Mouse (Mus musculus): ENCODE data around the gene Ttc29. TPM values are rescaled to one million over a fixed set of nuclear protein-coding genes. Genes with fewer than 3 reads are reported as not detected.

The Ttc29 gene
- total RNA-seq, 4 experiments from 2014 or later = not detected

GRCm38 (mm10) chr8:78278598-78278997, 65.5 kb downstream of the Ttc29 start:
- no peak for DNase-seq (ENCODE audit: low spot score in 2 of 2)

DNA sequence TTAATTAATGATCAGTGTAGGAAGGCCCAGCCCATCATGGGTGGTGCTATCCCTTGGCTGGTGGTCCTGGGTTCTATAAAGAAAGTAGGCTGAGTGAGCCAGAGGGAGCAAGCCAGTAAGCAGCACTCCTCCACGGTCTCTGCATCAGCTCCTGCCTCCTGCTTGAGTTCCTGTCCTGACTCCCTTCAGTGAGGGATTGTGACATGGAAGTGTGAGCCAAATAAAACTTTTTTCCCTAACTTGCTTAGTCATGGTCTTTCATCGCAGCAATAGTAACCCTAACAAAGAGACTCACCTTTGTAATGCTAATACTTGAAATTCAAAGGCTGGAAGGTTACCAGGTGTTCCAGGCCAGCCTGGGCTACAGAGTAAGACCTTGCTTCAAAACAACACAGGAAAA, 71.7 kb downstream of the Ttc29 start:
- no peak for DNase-seq (ENCODE audit: low spot score in 2 of 2)

DNA sequence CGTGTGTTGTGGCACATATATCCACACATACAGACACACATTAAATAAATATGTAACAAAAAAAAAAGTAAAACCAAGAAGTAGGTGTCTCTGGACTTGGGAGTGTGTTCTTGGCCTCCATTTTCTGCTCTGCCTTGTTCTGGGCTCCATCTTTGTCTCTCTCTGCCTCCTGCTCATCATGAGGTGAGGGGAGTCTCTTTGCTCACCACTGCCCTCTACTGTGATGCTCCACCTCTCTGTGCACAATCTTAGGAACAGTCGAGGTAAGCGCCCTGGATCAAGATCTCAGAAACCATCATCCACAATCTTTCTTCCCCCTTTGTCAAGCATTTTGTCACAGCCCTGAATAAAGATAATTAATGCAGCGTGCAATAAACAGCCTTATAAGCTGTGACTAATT, 72.3 kb downstream of the Ttc29 start:
- DNase-seq (ENCODE audit: low spot score in 2 of 2) = no peak

GRCm38 (mm10) chr8:78289374-78289971, 76.4 kb downstream of the Ttc29 start:
- no peak for DNase-seq (ENCODE audit: low spot score in 2 of 2)

DNA sequence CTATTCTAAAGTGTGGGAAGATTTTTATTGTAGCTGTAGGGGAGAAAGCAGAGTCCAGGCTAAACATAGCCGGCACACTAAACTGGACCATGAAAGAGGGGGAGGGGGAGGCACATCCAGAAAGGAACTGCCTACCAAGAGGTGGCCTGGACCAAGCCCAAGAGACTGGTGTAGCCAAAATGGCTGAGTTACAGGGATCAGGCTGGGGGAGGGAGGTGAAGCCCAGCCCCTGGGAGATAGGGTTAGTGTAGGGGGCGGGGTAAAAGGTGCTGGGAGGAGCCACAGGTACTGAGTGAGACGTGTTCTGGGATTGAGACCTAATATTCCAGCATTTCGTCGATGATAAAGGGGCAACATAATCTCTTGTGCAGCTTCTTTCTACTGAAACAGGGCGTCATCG, 77.2 kb downstream of the Ttc29 start:
- DNase-seq (ENCODE audit: low spot score in 2 of 2) = peak in 1 of 2 experiments; percentile 13

- DNase-seq (ENCODE audit: low spot score in 2 of 2) = no peak
Observed at GRCm38 (mm10) chr8:78295494-78295893, 82.4 kb downstream of the Ttc29 start.

- DNase-seq (ENCODE audit: low spot score in 2 of 2) = no peak
Observed at GRCm38 (mm10) chr8:78303579-78303978, 90.5 kb downstream of the Ttc29 start.

GRCm38 (mm10) chr8:78306604-78307003, 93.5 kb downstream of the Ttc29 start:
- DNase-seq (ENCODE audit: low spot score in 2 of 2) = no peak

DNA sequence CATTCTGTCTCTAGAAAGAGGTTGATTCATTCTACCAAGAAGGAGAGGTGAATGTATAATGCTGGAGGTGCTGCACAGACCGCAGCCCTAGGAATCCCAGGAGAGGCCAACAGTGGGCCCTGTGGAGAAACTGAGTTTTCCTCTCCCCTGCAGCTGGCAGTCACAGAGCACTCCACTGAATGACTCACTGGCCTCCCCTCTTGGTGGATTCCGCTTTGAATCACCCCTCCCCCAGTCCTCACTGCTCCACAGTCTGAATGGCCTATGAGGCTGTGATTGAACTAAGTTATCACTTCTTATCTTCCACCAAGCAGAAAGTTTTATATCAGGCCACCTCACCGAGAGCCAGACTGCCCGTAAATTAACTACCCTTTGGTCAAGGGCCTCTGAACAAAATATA, 94.0 kb downstream of the Ttc29 start:
- no peak for DNase-seq (ENCODE audit: low spot score in 2 of 2)

GRCm38 (mm10) chr8:78309539-78309938, 96.4 kb downstream of the Ttc29 start:
- no peak for DNase-seq (ENCODE audit: low spot score in 2 of 2)

GRCm38 (mm10) chr8:78315576-78315975, 102.5 kb downstream of the Ttc29 start:
- DNase-seq (ENCODE audit: low spot score in 2 of 2) = no peak

DNA sequence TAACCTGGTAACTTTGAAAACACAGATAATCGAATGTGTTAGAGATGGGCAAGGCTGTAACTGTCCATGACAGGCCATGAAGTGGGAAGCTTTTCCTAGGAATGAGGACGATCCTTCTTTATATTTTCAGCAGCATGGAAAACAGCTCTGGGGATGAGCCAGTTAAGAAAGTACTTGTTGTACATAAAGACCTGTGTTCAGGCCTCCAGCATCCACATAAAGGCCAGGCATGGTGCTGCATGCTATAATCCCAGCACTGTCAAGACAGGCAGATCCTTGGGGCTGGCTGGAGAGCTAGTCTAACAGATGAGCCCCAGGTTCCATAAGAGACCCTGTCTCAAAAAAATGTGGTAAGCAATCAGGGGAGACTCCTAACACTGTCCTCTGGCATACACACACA, 104.6 kb downstream of the Ttc29 start:
- DNase-seq (ENCODE audit: low spot score in 2 of 2) = no peak

GRCm38 (mm10) chr8:78323391-78323790, 110.3 kb downstream of the Ttc29 start:
- no peak for DNase-seq (ENCODE audit: low spot score in 2 of 2)

DNA sequence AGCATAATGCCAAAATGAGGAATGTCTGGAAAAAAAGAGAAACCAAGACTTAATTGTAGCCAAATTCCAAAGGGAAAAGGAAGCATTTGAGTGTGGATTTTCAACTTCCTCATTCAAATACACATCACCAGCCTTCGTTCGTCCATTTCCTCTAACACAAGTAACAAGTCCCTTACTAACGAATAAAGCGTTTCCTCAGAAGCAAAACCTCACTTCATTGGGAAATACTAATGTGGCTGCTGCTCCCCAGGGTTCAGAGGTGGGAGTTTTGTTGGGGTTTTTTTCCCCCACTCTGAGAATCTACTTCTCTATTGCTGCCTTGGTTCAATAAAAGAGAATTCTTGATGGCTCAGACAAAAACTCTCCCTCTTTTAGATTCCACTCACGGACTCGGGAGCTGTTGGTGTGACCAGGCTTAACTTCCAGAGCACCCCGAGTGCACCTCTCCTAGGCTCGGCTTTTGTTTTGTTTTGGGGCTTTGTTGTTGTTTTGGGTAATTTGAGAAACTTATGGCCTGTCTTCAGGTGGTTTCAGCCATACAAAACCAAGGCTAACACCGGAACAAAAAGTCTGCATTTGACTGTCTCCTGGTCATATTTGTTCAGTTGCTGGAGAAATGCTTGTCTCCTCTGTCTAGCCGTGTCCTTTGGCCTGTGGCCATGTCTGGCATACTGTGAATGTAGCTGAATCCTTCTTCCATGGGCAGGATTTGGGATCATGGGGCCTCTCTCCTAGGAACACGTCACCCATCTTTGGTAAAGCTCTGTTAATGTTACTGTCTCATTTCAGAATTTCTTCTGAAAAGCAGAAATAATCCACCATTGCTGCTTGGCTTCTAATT, 127.8 kb downstream of the Ttc29 start:
- DNase-seq (ENCODE audit: low spot score in 2 of 2) = no peak

DNA sequence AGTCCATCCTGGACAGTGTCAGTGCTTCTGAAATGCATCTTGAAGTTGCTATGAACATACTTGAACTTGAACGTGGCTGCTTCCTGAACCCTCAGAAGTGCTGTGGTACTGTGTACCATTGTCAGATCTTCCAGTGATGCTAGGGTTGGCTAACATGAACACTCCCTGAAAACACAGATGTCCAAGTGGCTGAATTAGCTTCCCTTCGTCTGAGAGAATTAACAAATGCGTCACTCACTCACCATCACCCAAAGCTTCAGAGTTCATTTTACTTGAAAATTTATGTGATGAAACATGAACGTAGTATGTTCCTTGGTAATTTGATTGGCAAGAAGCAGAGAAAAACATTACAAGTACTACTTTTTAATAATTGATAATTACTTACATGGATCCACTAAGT, 129.1 kb downstream of the Ttc29 start:
- DNase-seq (ENCODE audit: low spot score in 2 of 2) = no peak

DNA sequence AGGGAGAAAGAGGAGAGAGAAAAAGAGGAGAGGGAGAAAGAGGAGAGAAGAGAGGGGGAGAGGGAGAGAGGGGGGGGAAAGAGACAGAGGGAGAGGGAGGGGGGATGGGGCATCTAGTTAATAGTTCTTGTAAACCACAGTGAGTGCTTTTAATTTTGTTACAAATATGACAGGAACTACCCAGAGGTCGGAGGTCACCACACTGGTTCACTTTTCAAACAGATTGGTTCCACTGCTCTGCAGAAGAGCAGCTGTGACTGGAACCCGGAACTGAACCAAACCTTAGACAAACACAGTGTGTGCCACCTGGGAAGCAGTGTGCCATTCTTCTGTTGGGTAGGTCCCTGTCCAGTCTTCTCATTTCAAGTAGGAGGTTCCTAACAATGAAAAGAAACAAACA, 130.9 kb downstream of the Ttc29 start:
- DNase-seq (ENCODE audit: low spot score in 2 of 2) = no peak

DNA sequence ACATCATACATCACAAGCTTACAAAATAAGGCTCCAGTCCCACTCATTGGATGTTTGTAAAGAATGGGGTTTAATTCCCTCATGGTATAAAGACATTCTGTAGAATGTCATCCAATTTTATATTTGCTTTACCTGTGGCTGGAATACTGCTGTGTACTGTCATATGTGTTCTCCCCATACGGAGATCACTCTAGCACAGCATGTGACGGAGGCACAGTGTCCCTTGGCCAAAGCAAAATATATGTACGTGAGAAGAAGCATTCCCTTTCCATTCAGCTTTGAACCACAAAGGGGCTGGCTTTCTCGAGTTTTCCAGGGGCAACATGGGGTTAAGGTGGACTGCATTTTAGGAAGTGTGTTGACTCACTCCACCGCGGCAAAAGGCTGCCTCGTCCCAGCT, 132.6 kb downstream of the Ttc29 start:
- DNase-seq (ENCODE audit: low spot score in 2 of 2) = no peak

DNA sequence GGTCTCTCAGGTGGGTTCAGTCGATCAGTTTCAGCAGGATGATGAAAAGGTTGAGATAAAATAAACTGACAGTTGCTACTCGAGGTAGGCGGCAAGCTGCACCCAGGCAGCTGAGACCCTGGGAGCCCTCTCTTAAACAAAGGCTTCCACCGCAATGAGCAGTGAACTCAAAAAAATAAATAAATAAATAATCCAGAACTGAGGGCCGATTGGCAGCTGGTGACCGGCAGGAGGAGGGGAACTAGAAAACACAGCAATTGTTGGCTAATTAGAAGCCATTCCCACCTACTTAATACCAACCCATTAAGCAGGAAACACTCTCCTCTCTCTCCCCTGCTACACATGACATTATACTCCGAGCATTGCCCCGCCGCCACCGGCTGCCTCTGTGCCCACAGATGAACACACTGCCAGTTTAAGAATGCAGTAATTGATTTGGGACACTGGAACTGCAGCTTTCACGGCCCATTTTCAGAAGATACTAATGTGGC, 133.1 kb downstream of the Ttc29 start:
- no peak for DNase-seq (ENCODE audit: low spot score in 2 of 2)

GRCm38 (mm10) chr8:78353902-78354301, 140.8 kb downstream of the Ttc29 start:
- no peak for DNase-seq (ENCODE audit: low spot score in 2 of 2)

DNA sequence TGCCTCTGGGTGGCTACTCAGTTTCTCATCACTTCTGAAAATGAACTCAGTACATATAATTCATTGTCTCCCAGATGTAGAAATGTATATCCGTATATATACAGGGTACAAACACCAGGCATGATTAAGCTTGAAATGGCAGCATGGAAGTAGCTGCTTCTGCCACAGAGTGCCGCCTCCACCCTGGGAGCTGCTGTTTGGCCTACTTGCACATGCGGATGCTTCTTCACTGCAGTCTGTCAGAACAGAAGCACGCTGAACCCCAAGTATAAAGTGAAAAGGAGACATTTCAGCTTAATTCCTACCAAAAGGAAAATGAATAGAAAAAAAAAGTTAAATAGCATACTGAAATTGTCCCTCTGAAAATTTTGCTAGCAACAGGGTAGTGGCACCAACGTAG, 141.7 kb downstream of the Ttc29 start:
- DNase-seq (ENCODE audit: low spot score in 2 of 2) = no peak

DNA sequence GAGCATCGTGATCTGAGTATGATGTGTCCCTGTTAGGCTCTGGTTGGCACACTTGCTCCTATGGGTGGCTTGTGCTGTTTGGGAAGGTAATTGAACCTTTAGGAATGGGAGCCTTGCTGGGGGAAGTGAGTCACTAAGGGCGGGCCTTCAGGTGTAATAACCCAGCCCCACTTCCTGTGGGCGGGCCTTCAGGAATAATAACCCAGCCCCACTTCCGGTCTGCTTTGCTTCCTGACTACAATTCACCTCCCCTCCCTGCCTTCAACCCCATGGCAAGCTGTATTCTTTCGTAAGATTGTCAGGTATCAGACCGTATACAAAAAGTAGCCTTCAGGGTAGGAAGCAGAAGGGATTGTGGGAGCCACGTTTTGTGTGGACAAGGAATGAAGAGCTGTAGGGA, 177.7 kb downstream of the Ttc29 start:
- DNase-seq (ENCODE audit: low spot score in 2 of 2) = no peak

DNA sequence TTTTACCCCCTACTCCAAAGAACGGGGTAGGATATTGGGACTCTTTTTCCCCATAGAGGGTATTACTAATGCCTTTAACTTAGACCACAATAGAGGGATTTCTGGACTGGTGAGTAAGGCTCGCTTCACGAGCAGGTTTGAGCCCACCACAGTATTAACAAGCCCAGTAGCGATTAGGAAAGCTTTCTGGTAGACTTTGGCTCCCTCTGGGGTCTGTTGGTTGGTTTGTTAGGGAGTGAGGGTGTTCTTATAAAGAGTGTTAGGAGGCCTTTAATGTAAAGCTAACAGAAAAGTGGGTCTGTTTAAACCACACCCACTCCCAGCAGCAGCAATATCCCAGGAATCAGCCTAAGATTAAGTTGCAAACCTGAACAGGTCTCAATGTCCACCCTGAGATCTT, 206.2 kb downstream of the Ttc29 start:
- no peak for DNase-seq (ENCODE audit: low spot score in 2 of 2)

DNA sequence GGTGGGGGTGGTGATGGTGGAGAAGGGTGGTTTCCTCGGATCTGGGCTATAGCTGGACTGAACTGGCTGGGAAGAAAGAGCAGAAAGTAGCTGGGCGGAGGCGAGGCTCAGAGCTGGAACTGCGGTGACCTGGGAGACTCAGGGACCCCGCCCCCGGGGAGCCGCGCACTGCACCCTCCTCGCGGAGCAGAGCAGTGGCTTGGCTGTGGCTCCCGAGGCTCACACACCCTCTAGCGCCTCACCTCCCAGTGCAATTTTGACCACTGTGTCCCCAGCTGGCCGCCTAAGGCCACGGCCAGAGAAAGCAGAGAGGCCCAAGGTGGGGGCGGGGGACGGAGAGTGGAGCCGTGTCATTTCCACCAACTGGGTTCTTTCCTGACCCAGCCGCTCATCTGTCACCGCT, 207.0 kb downstream of the Ttc29 start:
- no peak for DNase-seq (ENCODE audit: low spot score in 2 of 2)

All from gastrocnemius, adult 8-10 months (tissue).